Mouse (Mus musculus) hindbrain, embryonic 12.5 days (tissue): ENCODE data around the gene Mast4. TPM values are rescaled to one million over a fixed set of nuclear protein-coding genes. Genes with fewer than 3 reads are reported as not detected.

Source experiments
- ATAC-seq: fragments of 200-750 bp; cut with Nextera tagmentation; 2 replicates; pipeline ENCODE4 v1.8.0; 2017; ENCODE audit warnings: moderate TSS enrichment; ENCODE audit not compliant: low FRiP score
- H3K27ac ChIP-seq: fragments of 300-500 bp; sonication (generic); 2 replicates; pipeline ENCODE4 v1.5.1; 2016; ENCODE audit warnings: mild to moderate bottlenecking
- H3K27me3 ChIP-seq: fragments of 300-500 bp; sonication (generic); 2 replicates; pipeline ENCODE4 v1.6.1; 2016; ENCODE audit warnings: mild to moderate bottlenecking
- H3K36me3 ChIP-seq: fragments of 300-500 bp; sonication (generic); 2 replicates; pipeline ENCODE4 v1.6.1; 2016; ENCODE audit warnings: mild to moderate bottlenecking
- H3K4me1 ChIP-seq: fragments of 300-500 bp; sonication (generic); 2 replicates; pipeline ENCODE4 v1.6.1; 2016
- H3K4me2 ChIP-seq: fragments of 300-500 bp; sonication (generic); replicated peaks from 2 replicates; pipeline ENCODE4 v1.6.1; 2016; ENCODE audit warnings: mild to moderate bottlenecking
- H3K4me3 ChIP-seq: fragments of 300-500 bp; sonication (generic); 2 replicates; pipeline ENCODE4 v1.5.1; 2016; ENCODE audit warnings: mild to moderate bottlenecking
- H3K9ac ChIP-seq: fragments of 300-500 bp; sonication (generic); 2 replicates; pipeline ENCODE4 v1.6.1; 2016; ENCODE audit warnings: mild to moderate bottlenecking, moderate library complexity
- H3K9me3 ChIP-seq: fragments of 300-500 bp; sonication (generic); replicated peaks from 2 replicates; pipeline ENCODE4 v1.6.1; 2016; ENCODE audit warnings: mild to moderate bottlenecking
- WGBS: fragments of 180-500 bp; shearing (Covaris S2); methylation state at CpG from one replicate; pipeline ENCODE4 v1.1.7; 2016; 5-methylcytosine and 5-hydroxymethylcytosine counted together
- polyA plus RNA-seq: library from polyadenylated mRNA; unstranded; fragments of >200 nt; fragmentation: Nextera tagmentation; extraction: Ambion mirVana; gene quantifications from 2 replicates; pipeline ENCODE4 v1.2.1, GENCODE M21; 2016

Mast4 gene
- polyA plus RNA-seq, 1 experiment from 2014 or later: 38.2 TPM

DNA sequence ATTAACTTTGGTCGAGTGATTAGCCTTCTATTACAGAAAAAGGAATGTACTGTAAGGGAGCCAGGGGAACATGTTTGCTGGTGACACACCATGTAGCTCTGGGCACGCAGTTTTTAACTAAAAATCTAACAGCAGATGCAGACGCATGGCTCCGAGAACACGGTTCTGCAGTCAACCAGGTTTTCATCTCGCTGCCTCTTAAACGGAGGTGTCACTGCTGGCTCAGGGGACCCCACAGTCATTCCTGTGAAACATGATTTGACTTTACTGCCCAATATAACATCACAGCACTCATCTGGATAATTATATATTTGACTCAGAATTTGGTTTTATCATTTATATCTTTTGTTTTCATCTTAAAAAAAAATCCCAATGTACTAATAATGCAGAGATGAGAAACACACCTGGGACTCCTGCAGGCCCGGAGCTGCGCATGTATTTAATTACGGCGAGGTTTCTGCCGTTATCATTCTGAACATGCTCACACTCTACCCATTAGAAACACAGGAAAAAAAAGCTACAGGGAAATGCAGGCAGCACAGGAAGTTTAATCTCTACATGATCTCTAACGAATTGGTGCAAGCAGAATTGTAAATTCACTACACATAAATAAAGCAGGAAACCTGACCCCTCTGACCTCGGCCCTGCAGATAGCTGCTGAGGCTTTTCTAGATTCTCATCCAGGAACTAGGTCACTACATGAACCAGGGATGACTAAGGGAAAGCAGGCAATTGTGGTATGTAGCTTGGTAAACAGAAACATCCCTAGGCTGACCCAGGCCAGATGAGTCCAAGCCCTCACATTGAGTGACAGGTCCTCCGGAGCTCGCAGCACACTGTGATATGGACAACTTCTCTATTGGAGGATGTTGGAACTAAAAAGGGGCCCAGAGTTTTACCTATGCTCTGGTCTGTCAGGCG lies 108.1 kb downstream of the Mast4 start:
- Histone ChIP-seq H3K4me2 (no peak overlapping the region), H3K4me1 (peaks cover 14% of the 10 kb centered on the region), H3K36me3 (no peaks in the 10 kb centered on the region), H3K4me3 (no peak overlapping the region), H3K27me3 (no peaks in the 10 kb centered on the region), H3K9ac (no peak overlapping the region), H3K9me3 (no peaks in the 10 kb centered on the region), H3K27ac (peak overlapping the region; percentile 48; the same call in 1 of the 2 replicates)
- 48% methylated on average over 17 of the region's 17 CpGs for WGBS
- no peak for ATAC-seq

DNA sequence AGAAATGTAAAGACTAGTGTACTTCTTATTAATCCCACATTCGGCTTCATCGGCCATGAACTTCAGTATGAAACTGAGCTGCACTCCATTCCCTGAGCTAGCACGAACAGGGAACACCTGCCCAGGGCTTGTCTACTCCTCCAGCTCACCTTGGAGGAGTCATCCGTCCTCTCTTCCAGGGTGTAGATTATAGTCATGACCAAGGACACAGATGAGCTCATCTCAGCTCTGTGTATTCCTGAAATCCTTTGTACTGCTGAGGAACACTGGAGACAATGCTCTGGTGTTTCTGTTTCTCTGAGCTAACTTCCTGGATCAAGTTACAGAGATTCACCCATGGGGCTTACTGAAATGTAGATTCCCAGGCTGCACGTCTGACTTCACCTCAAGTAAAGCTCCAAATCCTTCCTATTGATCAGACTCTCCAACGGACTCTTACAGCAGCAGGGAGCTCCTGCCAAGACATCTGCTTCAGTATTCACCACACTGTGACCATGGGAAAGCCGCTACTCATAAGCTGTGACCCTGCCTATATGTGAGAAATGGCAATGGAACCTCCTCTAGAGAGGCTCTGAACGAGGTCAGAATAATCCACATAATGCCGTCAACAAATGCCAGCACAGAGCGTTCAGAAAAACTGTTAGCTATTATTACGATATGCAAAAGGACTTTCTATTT lies 108.9 kb downstream of the Mast4 start:
- Histone ChIP-seq H3K4me2 (no peak overlapping the region), H3K36me3 (no peaks in the 10 kb centered on the region), H3K4me3 (no peak overlapping the region), H3K27ac (peak overlapping the region; percentile 48), H3K27me3 (no peaks in the 10 kb centered on the region), H3K9me3 (no peaks in the 10 kb centered on the region), H3K9ac (no peak overlapping the region), H3K4me1 (peaks cover 18% of the 10 kb centered on the region)
- no peak for ATAC-seq
- 50% methylated on average over 11 of the region's 11 CpGs for WGBS

DNA sequence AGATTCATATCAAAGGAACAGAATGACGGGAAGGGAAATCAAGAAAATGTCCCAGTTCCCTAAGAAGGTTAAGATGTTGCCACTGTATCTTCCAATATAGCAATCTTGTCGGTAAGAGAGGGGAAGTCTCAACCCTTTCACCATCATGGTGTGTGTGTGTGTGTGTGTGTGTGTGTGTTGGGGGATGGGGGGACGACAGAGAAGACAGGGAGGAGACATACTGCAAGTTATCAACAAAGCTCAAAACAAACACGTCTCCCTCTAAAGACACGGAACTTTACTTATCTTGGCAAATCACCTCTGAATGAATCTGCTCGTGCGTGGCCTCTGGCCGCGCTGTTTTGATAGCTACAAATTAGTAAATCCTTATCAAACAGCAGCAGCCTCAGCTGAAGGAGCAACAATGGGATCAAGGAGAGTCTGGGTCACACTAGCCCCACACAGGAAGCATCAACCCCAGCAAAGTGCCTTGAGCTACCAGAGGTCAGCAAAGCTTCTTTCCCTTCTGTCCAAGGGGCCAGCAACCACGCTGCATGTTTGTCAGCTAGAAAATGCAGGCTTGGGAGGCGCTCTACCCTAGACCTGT lies 113.7 kb downstream of the Mast4 start:
- H3K4me1 ChIP-seq: peaks cover 8% of the 10 kb centered on the region
- H3K27me3 ChIP-seq: no peaks in the 10 kb centered on the region
- H3K36me3 ChIP-seq: no peaks in the 10 kb centered on the region
- no peak overlapping the region for H3K4me2 ChIP-seq
- H3K9ac ChIP-seq: no peak overlapping the region
- H3K4me3 ChIP-seq: no peak overlapping the region
- ATAC-seq: no peak
- H3K9me3 ChIP-seq: no peaks in the 10 kb centered on the region
- 53% methylated on average over 11 of the region's 11 CpGs for WGBS
- H3K27ac ChIP-seq: no peak overlapping the region

DNA sequence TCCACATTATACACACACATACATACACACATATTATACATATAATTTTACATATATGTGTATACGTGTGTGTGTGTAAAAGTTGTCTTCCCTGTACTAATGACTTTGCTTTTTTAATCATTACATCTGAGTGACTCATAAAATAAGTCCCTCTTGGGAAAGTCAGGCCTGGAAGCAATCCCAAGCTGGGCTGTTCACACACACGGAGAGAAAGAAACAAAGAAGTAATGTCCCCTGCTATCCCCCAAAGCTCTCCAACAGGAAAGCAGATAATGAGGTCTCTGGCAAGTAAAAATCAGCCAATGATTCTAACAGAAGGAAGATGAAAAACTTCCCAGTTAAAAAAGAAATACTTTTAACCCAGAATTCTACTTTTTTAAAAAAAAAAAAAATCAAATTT lies 114.3 kb downstream of the Mast4 start:
- H3K27me3 ChIP-seq: no peaks in the 10 kb centered on the region
- 43% methylated on average over 2 of the region's 2 CpGs for WGBS
- H3K36me3 ChIP-seq: no peaks in the 10 kb centered on the region
- H3K4me1 ChIP-seq: peaks cover 4% of the 10 kb centered on the region
- no peak overlapping the region for H3K4me2 ChIP-seq
- no peak overlapping the region for H3K9ac ChIP-seq
- no peaks in the 10 kb centered on the region for H3K9me3 ChIP-seq
- no peak overlapping the region for H3K4me3 ChIP-seq
- no peak overlapping the region for H3K27ac ChIP-seq
- no peak for ATAC-seq

DNA sequence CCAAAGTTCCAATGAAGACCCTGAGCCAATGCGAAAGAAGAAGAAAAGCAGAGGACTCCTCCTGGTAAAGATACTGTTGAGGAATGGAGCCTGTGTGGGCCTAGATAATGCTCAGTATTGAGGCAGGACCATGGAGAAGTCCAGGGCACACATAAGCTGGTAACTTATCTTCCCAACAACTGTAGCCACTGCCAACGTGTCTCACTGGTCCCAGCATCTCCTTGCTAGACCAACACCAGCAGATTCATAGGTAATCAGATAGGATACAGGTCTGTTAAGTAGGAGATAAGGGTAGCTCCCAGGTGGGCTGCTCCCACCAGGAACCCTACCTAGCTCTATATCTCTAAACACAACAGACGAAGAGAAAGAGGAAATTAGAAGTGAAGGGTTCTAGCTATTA lies 116.8 kb downstream of the Mast4 start:
- no peak for ATAC-seq

DNA sequence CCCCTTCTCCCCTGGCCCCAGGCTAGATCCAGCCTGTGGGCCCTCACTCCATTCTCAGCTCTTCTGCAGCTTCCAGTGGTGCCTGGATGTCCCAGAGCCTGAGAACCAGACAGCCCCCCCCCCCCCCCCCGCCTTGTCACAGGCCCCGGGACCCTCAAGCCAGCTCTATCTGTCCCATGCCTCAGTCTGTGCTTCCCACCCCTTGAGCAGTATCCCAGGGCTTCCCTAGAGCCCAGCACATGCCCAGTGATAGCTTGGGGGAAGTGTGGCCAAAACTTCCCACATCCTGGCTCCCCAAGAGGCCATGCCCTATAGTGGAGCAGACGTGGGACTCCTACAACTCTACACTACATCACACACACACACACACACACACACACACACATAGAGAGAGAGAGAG lies 119.8 kb downstream of the Mast4 start:
- Histone ChIP-seq H3K9me3 (no peaks in the 10 kb centered on the region), H3K36me3 (no peaks in the 10 kb centered on the region), H3K27ac (no peak overlapping the region), H3K4me3 (no peak overlapping the region), H3K4me1 (peaks cover 11% of the 10 kb centered on the region), H3K4me2 (no peak overlapping the region), H3K27me3 (no peaks in the 10 kb centered on the region), H3K9ac (no peak overlapping the region)
- 84% methylated on average over 2 of the region's 3 CpGs for WGBS
- no peak for ATAC-seq

More for the DNA sequence above, 116.8 kb downstream of the Mast4 start:
- Histone ChIP-seq H3K27ac (no peak overlapping the region), H3K4me2 (no peak overlapping the region), H3K9me3 (no peaks in the 10 kb centered on the region), H3K9ac (no peak overlapping the region), H3K27me3 (no peaks in the 10 kb centered on the region), H3K36me3 (no peaks in the 10 kb centered on the region), H3K4me1 (peaks cover 4% of the 10 kb centered on the region), H3K4me3 (no peak overlapping the region)
- 87% methylated on average over 3 of the region's 3 CpGs for WGBS

DNA sequence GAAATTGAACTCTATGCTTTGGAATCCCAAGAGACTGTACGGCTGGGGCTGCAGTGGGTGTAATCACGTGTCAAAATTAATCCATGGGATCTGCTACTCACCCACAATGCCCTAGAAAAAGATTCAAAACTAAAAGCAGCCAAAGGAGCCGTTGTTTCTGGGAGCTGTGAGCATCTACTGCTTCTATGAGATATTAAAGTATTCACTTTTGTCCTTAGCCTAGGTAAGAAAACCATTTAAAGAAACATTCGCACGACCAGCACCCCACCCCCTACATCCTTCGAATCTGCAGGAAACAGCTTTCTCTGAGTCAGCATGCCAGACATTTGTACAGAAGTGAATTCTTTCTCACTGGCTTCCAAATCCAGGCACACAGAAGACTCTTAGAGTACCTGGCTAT lies 122.3 kb downstream of the Mast4 start:
- H3K27me3 ChIP-seq: no peaks in the 10 kb centered on the region
- no peak for ATAC-seq
- H3K4me3 ChIP-seq: no peak overlapping the region
- 74% methylated on average over 6 of the region's 6 CpGs for WGBS
- no peak overlapping the region for H3K27ac ChIP-seq
- H3K36me3 ChIP-seq: no peaks in the 10 kb centered on the region
- no peaks in the 10 kb centered on the region for H3K9me3 ChIP-seq
- H3K9ac ChIP-seq: no peak overlapping the region
- no peak overlapping the region for H3K4me2 ChIP-seq
- peaks cover 11% of the 10 kb centered on the region for H3K4me1 ChIP-seq

DNA sequence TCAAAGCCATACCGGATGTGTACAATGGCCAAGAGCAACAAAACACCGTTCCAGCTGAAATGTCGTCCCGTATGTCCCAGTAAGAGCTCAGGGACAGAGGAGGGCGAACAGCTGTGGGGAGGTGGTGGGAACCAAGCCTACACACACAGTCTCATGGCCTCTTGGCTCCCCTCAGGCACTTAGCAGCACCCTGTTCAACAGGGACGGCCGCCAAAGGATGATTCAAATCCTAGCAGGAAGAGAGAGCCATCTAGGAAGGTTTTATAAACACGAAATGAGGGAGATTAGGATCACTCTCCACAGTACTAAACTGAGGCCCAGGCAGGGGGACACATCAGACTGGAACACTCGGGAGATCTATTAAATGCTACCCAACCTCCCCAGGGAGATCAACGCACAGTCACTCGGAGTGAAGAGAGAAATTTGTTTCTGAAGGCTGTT lies 122.8 kb downstream of the Mast4 start:
- no peak for ATAC-seq
- Histone ChIP-seq H3K4me3 (no peak overlapping the region), H3K4me2 (no peak overlapping the region), H3K9ac (no peak overlapping the region), H3K27me3 (no peaks in the 10 kb centered on the region), H3K4me1 (peaks cover 11% of the 10 kb centered on the region), H3K9me3 (no peaks in the 10 kb centered on the region), H3K36me3 (no peaks in the 10 kb centered on the region), H3K27ac (peak overlapping the region; percentile 35; the same call in 1 of the 2 replicates)
- 72% methylated on average over 11 of the region's 11 CpGs for WGBS

DNA sequence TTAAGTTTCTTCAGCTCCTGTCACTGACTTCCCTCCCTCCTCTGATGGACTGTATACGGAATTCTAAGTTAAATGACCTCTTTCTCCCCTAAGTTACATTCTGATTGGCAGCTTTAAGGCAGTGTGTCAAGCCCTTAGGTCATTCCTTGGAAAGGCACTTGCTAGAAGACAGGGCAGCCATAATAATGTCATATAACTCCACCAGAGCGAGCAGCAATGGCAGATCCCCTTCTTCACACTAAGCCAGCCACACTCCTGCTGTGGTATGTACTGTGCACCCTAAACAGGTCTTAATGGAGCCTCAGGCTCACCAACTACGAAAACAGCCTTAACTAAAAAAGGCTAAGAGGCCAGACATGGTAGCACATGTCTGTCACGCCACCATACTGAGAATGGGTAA lies 123.6 kb downstream of the Mast4 start:
- WGBS: 87% methylated on average over 4 of the region's 4 CpGs
- H3K27me3 ChIP-seq: no peaks in the 10 kb centered on the region
- peaks cover 11% of the 10 kb centered on the region for H3K4me1 ChIP-seq
- H3K9me3 ChIP-seq: no peaks in the 10 kb centered on the region
- no peak overlapping the region for H3K9ac ChIP-seq
- ATAC-seq: no peak
- no peak overlapping the region for H3K27ac ChIP-seq
- no peak overlapping the region for H3K4me2 ChIP-seq
- no peaks in the 10 kb centered on the region for H3K36me3 ChIP-seq
- no peak overlapping the region for H3K4me3 ChIP-seq

DNA sequence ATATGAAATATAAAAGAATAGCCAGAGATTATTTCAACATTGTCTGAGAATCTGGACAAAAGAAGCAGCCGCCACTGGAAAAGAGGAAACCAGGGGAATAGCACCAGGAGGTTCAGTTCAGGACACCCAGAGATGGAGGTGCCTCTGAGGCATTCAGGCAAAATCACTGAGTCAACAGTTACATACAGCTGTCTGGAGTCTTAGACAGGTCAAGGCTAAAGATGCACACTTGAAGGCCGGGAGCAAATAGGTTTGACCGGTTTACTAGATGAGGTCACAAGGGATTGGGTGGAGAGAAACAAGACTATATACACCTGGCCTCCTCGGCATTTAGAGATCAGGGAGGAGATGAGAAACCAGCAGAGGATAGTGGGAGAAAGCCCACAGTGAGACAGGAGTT lies 127.1 kb downstream of the Mast4 start:
- Histone ChIP-seq H3K4me1 (peaks cover 10% of the 10 kb centered on the region), H3K4me2 (no peak overlapping the region), H3K9ac (no peak overlapping the region), H3K27me3 (no peaks in the 10 kb centered on the region), H3K9me3 (no peaks in the 10 kb centered on the region), H3K36me3 (no peaks in the 10 kb centered on the region), H3K4me3 (no peak overlapping the region), H3K27ac (no peak overlapping the region)
- ATAC-seq: no peak
- 87% methylated on average over 4 of the region's 4 CpGs for WGBS

DNA sequence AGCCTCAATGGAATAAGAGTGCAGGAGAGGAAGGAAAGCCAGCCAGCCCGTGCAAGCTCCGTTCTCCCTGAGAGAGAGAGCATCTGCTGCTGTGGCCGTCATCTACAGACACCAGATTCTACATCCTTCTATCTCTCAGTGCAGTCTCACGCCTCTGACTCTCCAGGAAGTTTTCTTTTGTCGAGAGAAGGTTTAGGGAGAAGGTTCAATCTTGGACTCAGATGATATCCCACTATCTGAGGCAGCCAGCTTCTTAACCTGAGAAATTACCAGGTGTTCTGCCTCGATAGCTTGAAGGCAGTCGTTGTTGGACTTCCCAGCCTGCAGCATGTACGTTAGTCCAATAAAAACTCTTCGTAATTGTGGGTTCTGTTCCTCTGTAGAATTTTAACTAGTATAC lies 127.7 kb downstream of the Mast4 start:
- H3K4me1 ChIP-seq: peaks cover 7% of the 10 kb centered on the region
- H3K4me3 ChIP-seq: no peak overlapping the region
- no peak for ATAC-seq
- WGBS: 81% methylated on average over 9 of the region's 9 CpGs
- H3K9me3 ChIP-seq: no peaks in the 10 kb centered on the region
- no peaks in the 10 kb centered on the region for H3K36me3 ChIP-seq
- no peak overlapping the region for H3K4me2 ChIP-seq
- H3K9ac ChIP-seq: no peak overlapping the region
- H3K27me3 ChIP-seq: no peaks in the 10 kb centered on the region
- no peak overlapping the region for H3K27ac ChIP-seq

DNA sequence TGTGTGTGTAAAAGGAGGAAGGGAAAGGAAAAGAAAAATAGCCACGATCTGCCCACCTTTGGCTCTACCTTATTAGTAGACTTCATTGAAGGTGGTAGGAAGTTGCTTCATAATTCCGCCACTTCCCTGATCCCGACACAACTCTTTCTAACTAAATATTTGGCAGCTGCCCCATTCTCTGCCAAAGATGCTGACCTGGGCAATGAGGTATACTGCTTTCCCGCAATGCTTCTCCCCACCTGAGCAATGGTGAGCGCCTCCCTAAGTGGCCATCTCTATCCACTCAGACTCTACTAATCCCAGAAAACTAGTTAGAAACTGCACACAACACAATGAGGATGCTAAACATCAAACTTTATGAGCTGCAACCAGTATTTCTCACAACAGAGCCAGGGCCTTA lies 129.1 kb downstream of the Mast4 start:
- Histone ChIP-seq H3K9me3 (no peaks in the 10 kb centered on the region), H3K27ac (no peak overlapping the region), H3K4me2 (no peak overlapping the region), H3K9ac (no peak overlapping the region), H3K27me3 (no peaks in the 10 kb centered on the region), H3K4me1 (peaks cover 2% of the 10 kb centered on the region; the same call in 1 of the 2 replicates), H3K4me3 (no peak overlapping the region), H3K36me3 (no peaks in the 10 kb centered on the region)
- WGBS: 95% methylated on average over 5 of the region's 5 CpGs
- no peak for ATAC-seq
